Mouse (Mus musculus) kidney, postnatal 36 days (tissue): ENCODE measurements at regions not wholly inside any gene's neighbourhood (a gene's known extent, or its start where the extent isn't known, plus 50 kb on each side); places are given as distances from the start of the nearest gene placed in this dataset.

Experiments
- DNase-seq, 2 experiments: peaks; one replicate each; pipeline ENCODE4 v3.0.0; 2021 to 2022; ENCODE audit warnings: mixed read lengths in 2 of 2

- peak; percentile 2 to 6 for DNase-seq
Observed at GRCm38 (mm10) chr14:112895561-112895960, 418.8 kb upstream of the Tpm3-rs7 start.

GRCm38 (mm10) chr14:112901171-112901570 is 413.2 kb upstream of the Tpm3-rs7 start:
- DNase-seq = no peak

GRCm38 (mm10) chr14:112917148-112917547 is 397.3 kb upstream of the Tpm3-rs7 start:
- DNase-seq = no peak
